Mouse (Mus musculus) right cerebral cortex, adult 18-20 months (tissue): ENCODE measurements at regions not wholly inside any gene's neighbourhood (a gene's known extent, or its start where the extent isn't known, plus 50 kb on each side); places are given as distances from the start of the nearest gene placed in this dataset.

Source experiments
- DNase-seq: peaks from one replicate; pipeline ENCODE4 v3.0.0; 2022; ENCODE audit warnings: mixed read lengths

DNA sequence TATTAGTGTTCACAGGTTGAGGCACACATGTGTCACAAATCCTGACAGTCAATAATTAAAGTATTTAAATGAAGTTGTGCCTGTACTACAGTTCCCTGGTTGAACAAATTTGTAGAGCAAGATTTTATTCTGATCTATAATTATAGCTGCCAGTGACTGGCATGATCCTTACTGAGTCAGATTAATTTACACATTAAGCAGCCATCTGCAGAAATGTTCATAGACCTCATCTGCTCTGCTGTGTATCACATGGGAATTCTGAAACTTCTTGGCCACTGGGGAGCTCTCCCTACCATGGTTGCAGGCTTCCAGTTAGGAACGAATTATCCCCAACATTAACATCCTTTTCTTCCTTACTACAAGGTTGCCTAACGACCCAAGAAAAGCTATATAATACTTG lies 255.6 kb upstream of the Adgrl4 start:
- DNase-seq = no peak

- no peak for DNase-seq
These were observed 245.6 kb upstream of the Adgrl4 start for GRCm38 (mm10) chr3:151192092-151192491.

DNA sequence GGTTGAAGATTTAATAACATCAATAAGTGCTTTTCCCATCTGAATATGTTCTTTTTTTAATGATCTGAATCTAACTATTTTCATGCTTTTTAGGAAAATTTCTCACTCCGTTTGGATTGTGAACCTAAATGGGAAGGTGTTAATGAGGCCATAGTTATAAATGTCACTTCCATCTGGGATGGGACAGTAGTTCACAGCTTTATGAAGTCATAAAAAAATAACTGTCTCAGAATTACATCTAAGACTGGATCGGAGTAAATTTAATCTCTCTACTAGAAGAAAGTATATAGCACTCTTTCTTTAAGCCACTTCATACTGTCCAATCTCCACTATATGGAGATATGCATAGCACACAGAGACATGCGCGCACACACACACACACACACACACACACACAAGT lies 226.7 kb upstream of the Adgrl4 start:
- no peak for DNase-seq

DNA sequence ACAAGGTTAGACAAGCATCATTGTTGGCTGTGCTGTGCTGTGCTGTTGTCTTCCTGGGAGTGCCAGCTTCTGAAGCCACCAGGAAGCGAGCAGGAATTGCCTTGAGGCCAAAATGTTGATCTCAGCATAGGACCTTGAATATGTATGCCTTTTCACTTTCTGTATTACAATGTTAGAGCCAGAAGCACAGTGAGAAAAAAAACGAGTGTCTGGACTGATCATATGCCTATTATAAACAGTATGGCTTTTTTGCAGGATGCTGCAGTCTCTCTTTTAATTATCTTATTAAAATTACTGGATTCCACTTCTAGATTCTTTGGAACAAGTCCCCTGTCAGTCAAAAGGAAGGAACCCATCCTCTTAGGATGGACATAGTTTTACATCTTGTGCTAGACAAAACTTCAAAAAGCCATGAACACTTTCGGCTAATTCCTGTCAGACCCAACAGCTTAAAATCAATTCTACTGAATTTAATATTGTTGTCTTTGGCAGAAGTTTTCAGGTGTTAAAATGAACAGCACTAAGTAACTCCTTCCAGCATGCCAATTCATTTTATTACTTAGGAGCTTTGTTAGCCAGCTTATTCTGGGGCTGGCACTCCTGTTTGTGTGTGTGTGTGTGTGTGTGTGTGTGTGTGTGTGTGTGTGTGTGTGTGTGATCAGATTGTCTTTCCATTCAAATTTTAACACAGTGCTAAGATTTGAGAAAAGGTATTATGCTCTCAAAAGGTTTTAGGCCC lies 220.8 kb upstream of the Adgrl4 start:
- no peak for DNase-seq

GRCm38 (mm10) chr3:151222407-151222806 lies 215.3 kb upstream of the Adgrl4 start:
- no peak for DNase-seq

GRCm38 (mm10) chr3:151252458-151252857 lies 185.2 kb upstream of the Adgrl4 start:
- no peak for DNase-seq

- no peak for DNase-seq
These were observed 174.9 kb upstream of the Adgrl4 start for GRCm38 (mm10) chr3:151262821-151263220.

DNA sequence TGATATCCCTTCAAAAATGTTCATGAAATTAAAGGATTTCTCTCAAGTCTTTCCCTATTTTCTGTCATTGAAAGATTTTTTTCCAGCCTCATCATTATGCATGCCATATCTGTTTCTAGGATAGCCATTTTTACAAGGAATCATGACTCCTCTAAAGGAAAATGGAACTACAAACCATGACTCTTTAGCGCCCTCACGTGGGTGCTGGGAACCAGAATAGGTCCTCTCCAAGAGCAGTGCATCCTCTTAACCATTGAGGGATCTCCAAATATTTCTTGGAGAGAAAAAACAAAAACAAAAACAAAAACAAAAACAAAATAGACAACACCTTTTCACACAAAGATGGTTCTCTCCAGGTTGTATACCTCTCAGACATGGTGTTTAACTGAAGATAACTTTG lies 172.0 kb upstream of the Adgrl4 start:
- no peak for DNase-seq

DNA sequence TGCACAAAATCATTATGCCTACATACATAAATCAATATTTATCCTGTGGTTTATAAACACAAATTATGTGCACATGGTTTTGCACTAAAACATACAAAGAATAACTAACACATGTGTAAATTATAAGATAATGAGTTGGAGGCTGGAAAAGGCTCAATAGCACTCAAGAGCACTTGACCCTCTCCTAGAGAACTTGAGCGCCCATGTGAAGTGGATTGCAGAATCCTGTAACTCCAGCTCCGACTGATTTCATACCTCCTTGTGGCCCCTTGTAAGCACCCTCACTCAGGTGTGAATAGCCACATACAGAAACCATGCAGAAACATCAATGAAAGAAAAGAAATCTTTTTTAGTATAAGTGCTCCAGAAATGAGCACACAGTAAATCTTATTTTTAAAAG lies 168.2 kb upstream of the Adgrl4 start:
- no peak for DNase-seq

DNA sequence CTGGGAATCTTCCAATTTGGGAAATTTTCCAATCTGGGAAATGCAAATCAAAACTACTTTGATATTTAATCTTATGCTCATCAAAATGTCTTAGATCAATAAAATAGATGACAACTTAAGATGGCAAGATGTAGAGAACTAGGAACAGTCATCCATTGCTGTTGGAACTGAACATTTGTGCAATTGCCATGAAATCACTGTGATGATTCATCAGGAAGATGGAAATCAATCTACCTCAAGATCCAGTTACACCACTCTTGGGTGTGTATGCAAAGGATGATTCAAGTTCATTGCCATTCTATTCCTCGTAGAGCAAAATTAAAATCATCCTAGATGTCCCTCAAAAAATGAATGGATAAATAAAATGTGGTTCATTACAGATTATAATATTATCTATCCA lies 153.9 kb upstream of the Adgrl4 start:
- DNase-seq = no peak

GRCm38 (mm10) chr3:151293981-151294605 lies 143.6 kb upstream of the Adgrl4 start:
- DNase-seq = no peak

GRCm38 (mm10) chr3:151294606-151295005 lies 143.1 kb upstream of the Adgrl4 start:
- no peak for DNase-seq

GRCm38 (mm10) chr3:151295027-151295426 lies 142.7 kb upstream of the Adgrl4 start:
- DNase-seq = no peak

GRCm38 (mm10) chr3:151298325-151298724 lies 139.4 kb upstream of the Adgrl4 start:
- no peak for DNase-seq

DNA sequence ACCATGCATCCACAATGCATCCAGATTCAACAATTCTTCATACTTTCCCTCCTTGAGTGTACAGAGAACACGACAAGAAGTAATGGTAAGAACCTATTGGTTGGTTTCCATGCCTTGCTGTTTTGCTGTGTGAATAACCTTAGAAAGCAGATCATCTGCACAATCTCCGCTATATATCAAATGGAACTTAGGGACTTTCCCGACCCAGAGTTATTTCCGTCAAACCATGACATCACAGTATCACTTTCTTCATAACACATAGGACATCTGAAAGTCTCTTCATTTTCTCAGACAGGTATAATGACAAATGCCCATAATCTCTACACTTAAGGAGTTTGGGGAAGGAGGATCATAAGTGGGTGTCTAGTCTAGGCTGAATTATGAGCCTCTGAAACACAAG lies 132.3 kb upstream of the Adgrl4 start:
- DNase-seq = no peak

GRCm38 (mm10) chr3:151307975-151308374 lies 129.7 kb upstream of the Adgrl4 start:
- no peak for DNase-seq

- no peak for DNase-seq
These were observed 113.9 kb upstream of the Adgrl4 start for GRCm38 (mm10) chr3:151323835-151324234.

DNA sequence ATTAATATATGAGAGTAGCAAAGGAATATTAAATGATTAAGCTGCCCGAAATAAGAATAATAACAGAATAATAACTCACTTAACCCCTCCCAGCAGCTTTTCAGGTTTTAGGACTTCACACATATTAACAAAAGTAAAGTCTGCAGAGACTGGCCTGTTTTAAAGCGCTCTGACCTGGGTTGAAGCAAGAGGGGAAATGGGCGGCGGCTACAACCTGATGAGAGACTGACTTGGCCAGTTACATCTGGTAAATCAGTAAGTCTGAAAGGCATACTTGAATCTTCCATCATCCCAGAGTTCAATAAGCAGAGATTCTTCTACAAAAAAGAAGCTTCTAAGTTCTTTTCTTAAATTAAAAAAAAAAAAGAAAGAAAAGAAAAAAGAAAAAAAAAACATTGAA lies 107.9 kb upstream of the Adgrl4 start:
- no peak for DNase-seq

GRCm38 (mm10) chr3:151331906-151332305 lies 105.8 kb upstream of the Adgrl4 start:
- DNase-seq = no peak

GRCm38 (mm10) chr3:151332317-151332687 lies 105.4 kb upstream of the Adgrl4 start:
- no peak for DNase-seq

GRCm38 (mm10) chr3:151332688-151333452 lies 104.8 kb upstream of the Adgrl4 start:
- DNase-seq = no peak

- no peak for DNase-seq
These were observed 103.8 kb upstream of the Adgrl4 start for GRCm38 (mm10) chr3:151333867-151334341.

- no peak for DNase-seq
These were observed 86.1 kb upstream of the Adgrl4 start for GRCm38 (mm10) chr3:151351481-151352090.
